Mouse (Mus musculus) ES-Bruce4 (cell line): ENCODE data around the gene Psmd12. TPM values are rescaled to one million over a fixed set of nuclear protein-coding genes. Genes with fewer than 3 reads are reported as not detected.
A peak's percentile ranks its signal among the peaks of the same experiment; 100 is the strongest.

Experiments
- H3K27ac ChIP-seq: 2 replicates; pipeline ENCODE4 v1.5.1; 2012; ENCODE audit warnings: low read length, inconsistent platforms; ENCODE audit not compliant: insufficient read depth
- H3K27me3 ChIP-seq: 2 replicates; pipeline ENCODE4 v1.6.1; 2012; ENCODE audit warnings: mild to moderate bottlenecking, low read length, inconsistent platforms; ENCODE audit not compliant: control insufficient read depth, poor library complexity, insufficient read depth, severe bottlenecking
- H3K36me3 ChIP-seq: 2 replicates; pipeline ENCODE4 v1.6.1; 2012; ENCODE audit warnings: inconsistent platforms, mild to moderate bottlenecking, low read length, moderate library complexity; ENCODE audit not compliant: control insufficient read depth, poor library complexity, insufficient read depth, severe bottlenecking
- H3K4me1 ChIP-seq: one replicate; pipeline ENCODE4 v1.8.1; 2011; ENCODE audit warnings: low read length; ENCODE audit not compliant: control insufficient read depth, insufficient read depth
- H3K4me3 ChIP-seq: 2 replicates; pipeline ENCODE4 v1.5.1; 2011; ENCODE audit warnings: low read depth, mild to moderate bottlenecking, low read length
- H3K9ac ChIP-seq: 2 replicates; pipeline ENCODE4 v1.6.1; 2012; ENCODE audit warnings: low read depth, mild to moderate bottlenecking, inconsistent platforms; ENCODE audit not compliant: poor library complexity, severe bottlenecking
- H3K9me3 ChIP-seq: replicated peaks from 2 replicates; pipeline ENCODE4 v1.6.1; 2012; ENCODE audit warnings: mild to moderate bottlenecking, low read length, inconsistent platforms; ENCODE audit not compliant: control insufficient read depth, poor library complexity, insufficient read depth, severe bottlenecking
- CTCF ChIP-seq: IDR thresholded peaks from one replicate; pipeline ENCODE4 v1.8.1; 2011; ENCODE audit warnings: low read depth, low read length
- EP300 ChIP-seq: IDR thresholded peaks from 2 replicates; pipeline ENCODE4 v1.6.1; 2011; ENCODE audit warnings: low read depth, low read length; ENCODE audit not compliant: insufficient read depth
- POLR2A ChIP-seq: IDR thresholded peaks from one replicate; pipeline ENCODE4 v1.8.1; 2011; ENCODE audit warnings: low read length; ENCODE audit not compliant: insufficient read depth
- polyA plus RNA-seq: library from polyadenylated mRNA; stranded (reverse); fragments of >200 nt; gene quantifications from 2 replicates; pipeline ENCODE4 v1.2.4, GENCODE M21; 2011; ENCODE audit warnings: low read depth; ENCODE audit not compliant: missing spikeins, insufficient read depth, insufficient read length

The Psmd12 gene
- polyA plus RNA-seq, 1 experiment = 167 TPM

DNA sequence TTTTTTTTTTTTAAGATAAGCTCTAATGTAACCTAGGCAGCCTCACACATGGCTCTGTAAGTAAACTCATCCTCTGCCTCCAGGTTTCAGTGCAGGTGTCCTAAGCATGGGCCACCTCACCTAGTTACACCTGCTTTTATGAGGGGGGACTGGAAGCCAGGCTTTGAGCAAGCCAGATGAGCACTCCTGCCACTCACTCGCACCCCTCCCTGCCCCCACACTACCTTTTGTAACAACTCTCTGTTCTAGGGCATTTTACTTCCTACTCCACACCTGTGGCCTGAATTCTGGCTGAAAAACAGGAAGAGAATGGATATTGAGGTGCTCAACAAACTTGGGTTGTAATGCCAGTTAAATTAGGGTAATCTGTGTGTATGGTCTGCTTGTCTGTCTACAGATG lies 45.7 kb downstream of the Psmd12 start:
- Histone ChIP-seq H3K9me3 (no peaks in the 10 kb centered on the region), H3K27me3 (no peaks in the 10 kb centered on the region), H3K4me1 (peaks cover 8% of the 10 kb centered on the region), H3K4me3 (no peak overlapping the region), H3K9ac (no peak overlapping the region), H3K27ac (peak overlapping the region; percentile 77), H3K36me3 (no peaks in the 10 kb centered on the region)
- no peak for TF ChIP-seq EP300
- TF ChIP-seq POLR2A = no peak
- no peak for TF ChIP-seq CTCF

DNA sequence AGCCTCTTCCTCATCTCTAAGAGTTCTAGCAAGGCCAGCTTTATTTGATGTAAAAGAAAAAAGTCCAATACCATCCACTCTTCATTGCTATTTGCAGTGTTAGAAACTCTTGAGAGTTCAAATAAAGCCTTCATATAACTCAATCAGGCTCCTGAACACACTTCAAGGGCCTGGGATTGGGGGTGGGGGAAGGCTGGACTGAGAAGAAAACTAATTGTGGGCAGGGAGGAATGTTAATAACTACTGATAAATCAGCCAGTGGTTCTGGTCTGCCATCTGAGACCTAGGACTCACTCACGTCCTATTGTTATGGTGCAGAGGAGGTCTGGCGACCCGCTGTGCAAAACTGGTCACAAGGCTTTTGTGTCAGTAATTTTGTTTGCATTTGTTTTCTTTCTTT lies 48.3 kb downstream of the Psmd12 start:
- H3K27ac ChIP-seq = peak overlapping the region; percentile 65
- peaks cover 8% of the 10 kb centered on the region for H3K4me1 ChIP-seq
- TF ChIP-seq EP300 = no peak
- TF ChIP-seq CTCF = no peak
- no peak for TF ChIP-seq POLR2A

DNA sequence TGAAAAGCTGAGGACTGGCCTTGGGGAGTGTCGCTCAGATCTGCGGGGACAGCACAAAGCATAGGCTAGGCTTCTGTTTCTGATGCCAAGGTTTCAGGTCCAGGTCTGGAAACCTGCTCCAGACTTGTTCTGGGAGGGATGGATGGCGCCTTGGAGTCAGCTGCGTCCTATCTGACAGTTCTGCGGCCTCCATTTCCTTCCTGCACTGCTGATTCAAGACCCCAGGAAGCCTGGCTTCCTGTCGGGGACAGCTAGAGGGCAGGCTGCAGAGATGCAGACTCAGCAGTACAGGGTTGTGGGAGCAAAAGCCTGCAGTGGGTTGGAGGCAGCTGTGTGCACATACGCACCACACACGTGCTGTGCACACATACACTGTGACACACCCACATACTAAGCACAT lies 50.0 kb downstream of the Psmd12 start:
- Histone ChIP-seq H3K4me3 (no peak overlapping the region), H3K27me3 (no peaks in the 10 kb centered on the region), H3K36me3 (no peaks in the 10 kb centered on the region), H3K9me3 (no peaks in the 10 kb centered on the region), H3K4me1 (peaks cover 7% of the 10 kb centered on the region), H3K27ac (peak overlapping the region; percentile 65), H3K9ac (no peak overlapping the region)
- TF ChIP-seq POLR2A = no peak
- TF ChIP-seq CTCF = peak; percentile 12
- 0 out of 2 replicates have a peak, but pooled peaks have one; percentile 42 for TF ChIP-seq EP300

More for the DNA sequence above, 48.3 kb downstream of the Psmd12 start:
- H3K9ac ChIP-seq = no peak overlapping the region
- no peak overlapping the region for H3K4me3 ChIP-seq
- no peaks in the 10 kb centered on the region for H3K36me3 ChIP-seq
- H3K9me3 ChIP-seq = no peaks in the 10 kb centered on the region
- no peaks in the 10 kb centered on the region for H3K27me3 ChIP-seq

DNA sequence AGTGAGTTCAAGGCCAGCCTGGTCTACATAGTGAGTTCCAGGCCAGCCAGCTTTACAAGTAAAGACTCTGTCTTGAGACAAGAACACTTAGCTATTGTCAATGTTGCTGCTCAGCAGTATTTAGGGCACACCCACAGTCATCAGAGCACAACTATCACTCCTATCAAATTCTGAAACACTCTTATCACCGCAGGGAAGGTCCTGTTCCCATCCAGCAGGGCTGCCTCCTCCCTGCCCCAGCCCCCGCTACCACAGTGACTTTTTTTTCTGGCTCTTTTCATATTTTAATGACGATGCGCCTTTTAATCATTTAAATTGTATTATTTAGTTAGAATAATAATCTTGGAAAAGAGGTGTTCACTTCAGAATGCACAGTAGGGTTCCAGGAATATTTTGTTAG lies 52.2 kb downstream of the Psmd12 start:
- H3K4me1 ChIP-seq = peaks cover 5% of the 10 kb centered on the region
- H3K4me3 ChIP-seq = no peak overlapping the region
- no peak for TF ChIP-seq POLR2A
- peak; percentile 73; the same call in 1 of the 2 replicates for TF ChIP-seq EP300
- no peak for TF ChIP-seq CTCF
- no peaks in the 10 kb centered on the region for H3K9me3 ChIP-seq
- H3K9ac ChIP-seq = peak overlapping the region; percentile 75; the same call in 1 of the 2 replicates
- H3K36me3 ChIP-seq = no peaks in the 10 kb centered on the region
- no peaks in the 10 kb centered on the region for H3K27me3 ChIP-seq
- peak overlapping the region; percentile 98 for H3K27ac ChIP-seq

GRCm38 (mm10) chr11:107532271-107532670 lies 53.0 kb downstream of the Psmd12 start:
- H3K36me3 ChIP-seq = no peaks in the 10 kb centered on the region
- peaks cover under 1% of the 10 kb centered on the region for H3K4me1 ChIP-seq
- TF ChIP-seq POLR2A (no peak), EP300 (0 out of 2 replicates have a peak, but pooled peaks have one; percentile 20), CTCF (no peak)
- no peaks in the 10 kb centered on the region for H3K9me3 ChIP-seq
- H3K4me3 ChIP-seq = no peak overlapping the region
- no peaks in the 10 kb centered on the region for H3K27me3 ChIP-seq
- H3K27ac ChIP-seq = peak overlapping the region; percentile 98
- H3K9ac ChIP-seq = peak overlapping the region; percentile 75

- Histone ChIP-seq H3K27me3 (no peaks in the 10 kb centered on the region), H3K9ac (peak overlapping the region; percentile 59), H3K4me3 (no peak overlapping the region), H3K27ac (peak overlapping the region; percentile 90), H3K36me3 (no peaks in the 10 kb centered on the region), H3K4me1 (peaks cover 5% of the 10 kb centered on the region), H3K9me3 (no peaks in the 10 kb centered on the region)
- TF ChIP-seq POLR2A (no peak), CTCF (no peak)
These were observed 59.7 kb downstream of the Psmd12 start for GRCm38 (mm10) chr11:107538994-107539393.

GRCm38 (mm10) chr11:107540339-107540738 lies 61.1 kb downstream of the Psmd12 start:
- Histone ChIP-seq H3K9me3 (no peaks in the 10 kb centered on the region), H3K36me3 (no peaks in the 10 kb centered on the region), H3K27me3 (no peaks in the 10 kb centered on the region), H3K27ac (peak overlapping the region; percentile 93), H3K4me3 (no peak overlapping the region), H3K9ac (peak overlapping the region; percentile 38; the same call in 1 of the 2 replicates), H3K4me1 (peaks cover 5% of the 10 kb centered on the region)
- TF ChIP-seq POLR2A (no peak), EP300 (no peak), CTCF (no peak)
